Mouse (Mus musculus) CH12.LX (cell line): Measurements from ENCODE around the gene Ccdc155. TPM values are rescaled to one million over a fixed set of nuclear protein-coding genes. Genes with fewer than 3 reads are reported as not detected.

Experiments used
- DNase-seq: peaks from one replicate; pipeline ENCODE4 v3.0.0-alpha.2; 2013; ENCODE audit errors: extremely low read depth
- H3K27ac ChIP-seq: 2 replicates; pipeline ENCODE4 v1.5.1; 2012; ENCODE audit warnings: low read depth, mild to moderate bottlenecking, control low read depth, moderate library complexity; ENCODE audit not compliant: insufficient read depth
- H3K27me3 ChIP-seq: replicated peaks from 2 replicates; pipeline ENCODE3; 2012; ENCODE audit warnings: inconsistent platforms
- H3K36me3 ChIP-seq, 2 experiments: replicated peaks in 1 of 2; 2 replicates each; pipeline versions ENCODE3 to v1.6.1; 2012; ENCODE audit warnings: inconsistent platforms in 1 of 2, low read length in 1 of 2, mild to moderate bottlenecking in 1 of 2, mixed read lengths in 1 of 2, moderate library complexity in 1 of 2; ENCODE audit not compliant: control insufficient read depth in 1 of 2, insufficient read depth in 1 of 2
- H3K4me1 ChIP-seq, 2 experiments: 2 replicates each; pipeline ENCODE4 v1.6.1; 2012; ENCODE audit warnings: inconsistent platforms in 1 of 2, moderate library complexity in 1 of 2; ENCODE audit not compliant: insufficient read depth in 2 of 2, control insufficient read depth in 1 of 2
- H3K4me2 ChIP-seq: 2 replicates; pipeline ENCODE4 v1.6.1; 2012; ENCODE audit warnings: low read depth, mild to moderate bottlenecking, control low read depth; ENCODE audit not compliant: poor library complexity, insufficient read depth, severe bottlenecking
- H3K4me3 ChIP-seq, 3 experiments: fragments of 150-350 bp in 1 of 3; sonication (generic) in 1 of 3; replicated peaks in 1 of 3; 2 replicates each; pipeline versions ENCODE3 to v1.5.1; 2011 to 2012; ENCODE audit warnings: low read depth in 2 of 3, low read length in 2 of 3, mild to moderate bottlenecking in 2 of 3, moderate library complexity in 2 of 3, control low read depth in 1 of 3, improper control_type of control experiment in 1 of 3, inconsistent platforms in 1 of 3, mixed read lengths in 1 of 3; ENCODE audit not compliant: poor library complexity in 1 of 3
- H3K79me2 ChIP-seq: replicated peaks from 2 replicates; pipeline ENCODE4 v1.6.1; 2012; ENCODE audit warnings: mild to moderate bottlenecking, moderate library complexity; ENCODE audit not compliant: control insufficient read depth, poor library complexity, insufficient read depth, severe bottlenecking; ENCODE audit errors: extremely low read depth
- H3K9ac ChIP-seq: 2 replicates; pipeline ENCODE4 v1.6.1; 2012; ENCODE audit warnings: low read depth, mild to moderate bottlenecking, control low read depth, moderate library complexity; ENCODE audit not compliant: insufficient read depth
- H3K9me3 ChIP-seq: replicated peaks from 2 replicates; pipeline ENCODE3; 2012; ENCODE audit warnings: low read length, inconsistent platforms, mixed read lengths
- BHLHE40 ChIP-seq: IDR thresholded peaks from 2 replicates; pipeline ENCODE4 v1.6.1; 2011; ENCODE audit warnings: mild to moderate bottlenecking, low read depth, low read length, improper control_type of control experiment
- CHD1 ChIP-seq: IDR thresholded peaks from 2 replicates; pipeline ENCODE4 v1.6.1; 2012; ENCODE audit warnings: low read depth, low read length, improper control_type of control experiment, inconsistent platforms
- E2F4 ChIP-seq: IDR thresholded peaks from 2 replicates; pipeline ENCODE4 v1.6.1; 2011; ENCODE audit warnings: low read depth, low read length, improper control_type of control experiment; ENCODE audit not compliant: insufficient replicate concordance
- EP300 ChIP-seq: IDR thresholded peaks from 2 replicates; pipeline ENCODE4 v1.6.1; 2011; ENCODE audit warnings: low read length, improper control_type of control experiment
- ETS1 ChIP-seq: conservative IDR thresholded peaks from 2 replicates; pipeline ENCODE4 v1.6.1; 2012; ENCODE audit warnings: low read depth, mild to moderate bottlenecking, inconsistent platforms, low read length, improper control_type of control experiment, moderate library complexity
- HCFC1 ChIP-seq: IDR thresholded peaks from 2 replicates; pipeline ENCODE4 v1.6.1; 2012; ENCODE audit warnings: low read depth, mild to moderate bottlenecking, inconsistent platforms, low read length, improper control_type of control experiment
- KAT2A ChIP-seq: IDR thresholded peaks from 2 replicates; pipeline ENCODE4 v1.6.1; 2012; ENCODE audit warnings: low read length, improper control_type of control experiment, inconsistent platforms; ENCODE audit not compliant: insufficient replicate concordance
- MAZ ChIP-seq: IDR thresholded peaks from 2 replicates; pipeline ENCODE4 v1.6.1; 2012; ENCODE audit warnings: low read depth, mild to moderate bottlenecking, inconsistent platforms, low read length, improper control_type of control experiment, moderate library complexity
- MXI1 ChIP-seq: IDR thresholded peaks from 2 replicates; pipeline ENCODE4 v1.6.1; 2011; ENCODE audit warnings: mild to moderate bottlenecking, low read depth, low read length, improper control_type of control experiment
- MYC ChIP-seq: IDR thresholded peaks from 2 replicates; pipeline ENCODE4 v1.6.1; 2011; ENCODE audit warnings: low read depth, mild to moderate bottlenecking, improper control_type of control experiment, low read length
- NRF1 ChIP-seq: IDR thresholded peaks from 2 replicates; pipeline ENCODE4 v1.6.1; 2014; ENCODE audit warnings: low read depth, mild to moderate bottlenecking, inconsistent platforms, low read length, improper control_type of control experiment, moderate library complexity
- PAX5 ChIP-seq: IDR thresholded peaks from 2 replicates; pipeline ENCODE4 v1.6.1; 2012; ENCODE audit warnings: low read length, inconsistent platforms, mixed read lengths
- POLR2A ChIP-seq: IDR thresholded peaks from 2 replicates; pipeline ENCODE4 v1.6.1; 2011; ENCODE audit warnings: low read depth, mild to moderate bottlenecking, improper control_type of control experiment, low read length
- SMC3 ChIP-seq: IDR thresholded peaks from 2 replicates; pipeline ENCODE4 v1.6.1; 2011; ENCODE audit warnings: low read depth, low read length, improper control_type of control experiment
- TBP ChIP-seq: conservative IDR thresholded peaks from 2 replicates; pipeline ENCODE4 v1.6.1; 2011; ENCODE audit warnings: low read depth, low read length, improper control_type of control experiment
- UBTF ChIP-seq: IDR thresholded peaks from 2 replicates; pipeline ENCODE4 v1.6.1; 2012; ENCODE audit warnings: low read depth, mild to moderate bottlenecking, inconsistent platforms, low read length, improper control_type of control experiment, moderate library complexity
- USF1 ChIP-seq: IDR thresholded peaks from 2 replicates; pipeline ENCODE4 v1.6.1; 2014; ENCODE audit warnings: low read depth, mild to moderate bottlenecking, inconsistent platforms, low read length, improper control_type of control experiment
- ZKSCAN1 ChIP-seq: IDR thresholded peaks from 2 replicates; pipeline ENCODE4 v1.6.1; 2012; ENCODE audit warnings: low read depth, inconsistent platforms, low read length, improper control_type of control experiment, borderline replicate concordance
- ZNF384 ChIP-seq: IDR thresholded peaks from 2 replicates; pipeline ENCODE4 v1.6.1; 2012; ENCODE audit warnings: low read depth, low read length, improper control_type of control experiment, inconsistent platforms
- dilution Hi-C: fragments of 300-500 bp; cut with MboI; formaldehyde crosslinking; loops from 2 replicates; pipeline ENCODE4 v1.14.3; 2020; ENCODE audit warnings: low sequenced_read_pairs; ENCODE audit not compliant: extremely low pct_unique_long_range_greater_than_20kb, extremely low pct_ligation_motif_present
- in situ Hi-C: fragments of 300-500 bp; cut with MboI; formaldehyde crosslinking; loops from 3 replicates; pipeline ENCODE4 v1.14.3; 2019; ENCODE audit warnings: low sequenced_read_pairs, low pct_ligation_motif_present, low pct_unique_long_range_greater_than_20kb, mixed read lengths
- polyA plus RNA-seq: library from polyadenylated mRNA; unstranded; fragments of >175 nt; gene quantifications from 2 replicates; pipeline ENCODE4 v1.2.1, GENCODE M21; 2012; ENCODE audit warnings: low read depth; ENCODE audit not compliant: insufficient read length
- total RNA-seq, 2 experiments: library from RNA; depleted of rRNA; stranded (reverse); fragments of 300-350 nt in 1 of 2; fragments of >200 nt in 1 of 2; gene quantifications; 2 replicates each; pipeline ENCODE4 v1.2.3; 2012 to 2014

The Ccdc155 gene
- total and polyA plus RNA-seq, 3 experiments = not detected

DNA sequence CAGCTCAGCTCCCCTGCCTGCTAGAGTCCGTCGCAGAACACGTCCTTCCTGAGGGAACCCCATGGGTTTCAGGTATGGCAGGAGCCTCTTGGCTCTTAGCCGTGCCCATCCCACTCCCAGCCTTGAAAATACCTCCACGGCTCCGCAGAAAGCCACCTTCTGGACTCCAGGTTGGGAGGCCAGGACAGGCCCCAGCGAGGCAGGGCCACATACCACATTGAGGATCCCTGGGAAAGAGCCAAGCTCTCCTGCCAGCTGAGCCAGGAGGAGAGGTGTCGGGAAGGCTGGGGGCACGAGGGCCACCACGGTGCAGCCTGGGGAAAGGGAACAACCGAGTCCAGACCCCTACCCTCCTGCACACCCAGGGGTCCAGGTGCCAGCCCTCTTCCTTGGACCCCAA lies 57.4 kb downstream of the Ccdc155 start:
- H3K27me3 ChIP-seq = no peaks in the 10 kb centered on the region
- H3K9ac ChIP-seq = no peak overlapping the region
- no peak overlapping the region for H3K27ac ChIP-seq
- DNase-seq = no peak
- no peaks in the 10 kb centered on the region for H3K79me2 ChIP-seq
- H3K4me1 ChIP-seq = peaks cover 5 to 29% of the 10 kb centered on the region in 2 experiments
- no peak overlapping the region for H3K4me3 ChIP-seq
- H3K36me3 ChIP-seq = peaks cover 12 to 75% of the 10 kb centered on the region in 2 experiments
- no peak overlapping the region for H3K4me2 ChIP-seq
- H3K9me3 ChIP-seq = no peaks in the 10 kb centered on the region
- TF ChIP-seq ZKSCAN1 (no peak), KAT2A (no peak), ZNF384 (no peak), USF1 (no peak), HCFC1 (no peak), SMC3 (no peak), NRF1 (no peak), MAZ (no peak), PAX5 (no peak), MYC (no peak), ETS1 (no peak), BHLHE40 (no peak), POLR2A (no peak), UBTF (no peak), EP300 (no peak), E2F4 (no peak), MXI1 (no peak)
- in situ Hi-C loops = no loop called here
- dilution Hi-C loops = no loop called here

- Histone ChIP-seq H3K27ac (no peak overlapping the region), H3K79me2 (no peaks in the 10 kb centered on the region), H3K36me3 (peaks cover 12 to 82% of the 10 kb centered on the region in 2 experiments), H3K4me2 (no peak overlapping the region), H3K9ac (no peak overlapping the region), H3K9me3 (no peaks in the 10 kb centered on the region), H3K4me3 (no peak overlapping the region), H3K27me3 (no peaks in the 10 kb centered on the region), H3K4me1 (peaks cover under 1 to 21% of the 10 kb centered on the region in 2 experiments; a peak in 3 of 4 replicates)
- in situ Hi-C loops (no loop called here), dilution Hi-C loops (no loop called here)
- TF ChIP-seq CHD1 (no peak), POLR2A (no peak), USF1 (no peak), TBP (no peak), ZNF384 (no peak), UBTF (no peak)
- DNase-seq = no peak
Measured at GRCm38 (mm10) chr7:45145460-45145859, 59.2 kb downstream of the Ccdc155 start.
